Mouse (Mus musculus) heart, adult 2 months (tissue): ENCODE results near the gene Inpp5d.

Source experiments
- CTCF ChIP-seq: fragments of 200-600 bp; IDR thresholded peaks from 2 replicates; pipeline ENCODE4 v1.8.1; 2022; ENCODE audit warnings: antibody characterized with exemption, mild to moderate bottlenecking, moderate library complexity
- POLR2A ChIP-seq: fragments of 200-500 bp; IDR thresholded peaks from 2 replicates; pipeline ENCODE4 v1.6.1; 2011; ENCODE audit warnings: mild to moderate bottlenecking, low read depth, low read length, control low read depth; ENCODE audit not compliant: insufficient read depth

DNA sequence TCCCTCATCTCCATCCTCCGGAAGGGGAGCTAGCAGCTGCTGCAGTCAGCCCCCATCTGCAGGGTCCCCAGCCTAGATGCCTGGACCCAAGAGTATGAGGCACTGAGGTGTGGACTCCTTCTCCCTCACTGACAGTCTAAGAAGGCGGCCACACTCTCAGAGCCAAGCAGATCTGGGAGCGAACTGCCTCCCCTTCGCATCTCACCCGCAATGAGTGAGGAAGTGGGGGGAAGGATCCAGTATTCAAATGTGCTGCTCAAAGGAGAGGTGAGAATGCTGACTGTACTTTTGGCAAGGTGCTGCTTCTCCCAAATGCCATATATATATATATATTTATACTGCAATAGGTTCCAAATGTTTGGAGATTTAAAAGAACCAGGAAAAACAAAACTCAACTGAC lies 16.7 kb upstream of the Inpp5d start:
- TF ChIP-seq CTCF (no peak), POLR2A (no peak)
